Mouse (Mus musculus) testis, postnatal 10 days (tissue): ENCODE results near the gene Ptprt.

Experiments used
- DNase-seq: peaks from one replicate; pipeline ENCODE4 v3.0.0; 2021; ENCODE audit warnings: low spot score

Gene Ptprt

DNA sequence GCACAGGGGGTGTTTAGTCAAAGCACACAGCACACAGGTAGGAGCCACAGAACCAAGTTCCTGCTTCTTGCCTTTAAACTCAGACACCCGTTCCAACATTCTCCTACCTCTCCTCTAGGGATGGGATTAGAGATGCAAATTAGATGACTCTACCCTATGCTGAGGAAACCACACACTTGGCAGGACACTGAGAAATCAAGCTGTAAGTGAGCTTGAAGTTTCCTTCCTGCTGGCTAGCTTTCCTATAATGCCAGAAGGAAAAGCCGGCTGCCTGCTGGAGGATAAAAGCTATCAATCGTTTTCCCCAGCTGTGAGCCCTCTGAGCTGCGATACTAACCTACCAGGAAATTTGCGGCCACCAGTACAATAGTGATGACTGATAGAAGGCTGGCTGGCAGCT, 999.0 kb downstream of the Ptprt start:
- no peak for DNase-seq

DNA sequence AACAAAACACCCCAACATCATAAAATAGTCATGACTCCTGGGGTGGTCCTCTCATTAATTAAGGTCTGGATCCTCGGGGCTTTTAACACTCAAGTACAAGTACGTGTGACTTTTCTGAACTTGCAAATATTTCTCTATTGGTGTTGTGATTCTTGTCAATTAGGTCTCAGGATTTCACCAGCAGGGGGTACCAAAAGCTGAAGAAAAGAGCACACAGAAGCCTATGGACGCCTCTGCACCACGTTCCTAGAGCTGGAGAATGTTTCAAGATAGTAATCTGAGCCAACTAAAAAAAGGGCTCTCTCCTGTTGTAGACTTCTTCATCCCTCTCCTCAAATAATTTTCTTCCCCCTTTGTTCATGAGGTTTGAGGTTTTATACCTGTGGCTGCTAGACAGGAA, 1000.1 kb downstream of the Ptprt start:
- no peak for DNase-seq

DNA sequence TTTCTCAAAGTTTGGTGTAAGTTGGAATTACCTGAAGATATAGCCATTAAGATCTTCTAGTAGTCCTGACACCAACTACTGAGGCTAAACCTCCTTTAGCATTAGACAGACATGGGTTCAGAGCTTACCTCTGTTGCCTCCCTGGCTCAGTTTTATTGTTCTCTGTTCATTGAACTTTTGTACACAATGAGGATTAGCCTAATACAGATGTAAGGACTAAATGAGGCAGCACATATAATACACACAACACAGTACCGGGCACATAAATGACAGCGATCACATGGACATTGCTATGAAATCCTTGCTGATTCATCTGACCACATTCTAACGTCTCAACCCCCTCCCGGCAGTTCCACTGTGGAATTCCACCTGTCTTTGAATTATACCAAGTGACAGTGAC, 1003.9 kb downstream of the Ptprt start:
- DNase-seq: no peak

DNA sequence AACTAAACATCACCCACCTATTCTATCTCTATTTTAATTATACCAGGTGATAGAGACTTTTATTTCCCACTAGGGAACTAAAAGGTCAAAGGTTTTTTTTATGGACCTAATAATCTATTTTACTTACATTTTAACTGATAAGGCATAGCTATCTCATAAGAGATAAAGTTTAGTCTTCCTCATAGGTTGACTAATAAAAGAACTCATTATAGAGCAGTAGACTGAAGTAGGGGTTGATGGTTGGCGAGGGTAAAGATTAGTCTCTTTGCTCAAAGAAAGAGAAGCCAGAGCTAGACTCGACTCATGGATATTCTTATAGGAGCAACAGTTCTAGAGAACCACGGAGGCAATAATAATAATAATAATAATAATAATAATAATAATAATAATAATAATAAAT, 1004.3 kb downstream of the Ptprt start:
- no peak for DNase-seq

DNA sequence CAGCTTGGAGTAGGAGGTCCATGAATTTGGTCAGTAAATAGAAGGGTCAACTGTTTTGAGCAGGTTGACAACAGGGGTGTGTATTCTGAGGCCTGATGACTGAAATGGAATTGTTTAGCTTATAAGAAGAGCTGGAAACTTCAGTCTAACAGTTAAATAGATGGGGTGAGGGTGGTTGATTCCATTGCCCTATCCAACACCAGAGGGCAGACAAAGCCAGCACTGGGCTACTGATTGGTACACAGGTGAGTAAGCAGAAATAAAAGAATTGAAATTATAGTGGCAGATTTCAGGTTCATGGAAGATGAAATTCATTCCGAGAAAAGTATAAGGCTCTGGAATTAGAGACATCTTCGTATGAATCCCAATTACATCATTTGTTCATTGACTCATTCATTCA, 1020.1 kb downstream of the Ptprt start:
- DNase-seq: no peak

DNA sequence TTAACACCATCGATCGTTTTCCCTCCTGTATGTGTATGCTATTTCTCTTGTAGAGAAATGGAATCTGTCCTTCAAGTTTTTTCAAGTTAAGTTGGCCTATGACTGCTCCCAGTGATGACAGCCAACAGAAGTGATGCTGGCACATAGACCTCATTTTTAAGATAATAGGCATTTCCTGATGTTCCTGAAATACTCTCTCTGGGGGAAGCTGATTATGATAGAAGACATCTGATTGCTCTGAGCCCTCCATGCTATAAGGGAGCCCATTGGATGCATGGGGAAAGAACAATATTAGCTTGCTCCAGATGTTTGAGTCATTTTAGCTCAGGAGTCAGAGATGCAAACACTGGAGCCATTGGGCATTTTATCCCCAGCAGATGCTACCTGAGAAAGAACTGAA, 1026.9 kb downstream of the Ptprt start:
- no peak for DNase-seq

DNA sequence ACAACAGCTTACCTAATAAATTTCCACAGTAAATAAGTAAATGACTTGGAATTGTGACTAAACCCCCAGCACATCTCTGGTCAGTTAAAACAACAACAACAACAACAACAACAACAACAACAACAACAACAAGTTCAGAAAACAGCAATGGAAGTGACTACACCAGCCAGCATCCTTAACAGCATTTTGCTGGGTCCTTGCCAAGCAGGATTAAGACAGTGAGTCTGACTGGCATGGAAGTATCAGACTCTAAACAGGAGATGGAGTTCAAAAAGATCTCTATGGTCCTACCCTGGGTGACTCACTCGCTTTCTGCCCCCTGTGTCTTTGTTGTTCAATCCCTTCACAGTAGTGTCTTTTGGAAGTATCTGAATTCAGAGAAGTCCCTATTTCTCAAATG, 1035.1 kb downstream of the Ptprt start:
- no peak for DNase-seq

DNA sequence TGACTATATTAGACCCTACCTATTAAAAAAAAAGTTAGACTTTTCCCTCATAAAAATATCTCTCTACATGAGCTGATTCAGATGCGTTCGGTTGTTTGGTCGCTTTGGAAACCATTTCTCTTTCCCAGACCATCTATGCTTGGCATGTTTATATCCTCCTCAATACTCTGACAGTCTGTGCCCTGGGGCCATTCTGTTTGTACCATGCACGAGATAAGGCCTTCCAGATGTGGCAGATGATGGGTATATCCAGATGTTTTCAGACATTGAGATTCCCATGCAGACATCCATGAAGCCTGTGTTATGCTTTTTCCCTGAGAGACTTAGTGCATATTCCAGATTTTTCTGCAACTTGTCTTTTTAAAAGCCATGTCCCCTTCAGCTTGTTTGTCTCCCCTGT, 1052.5 kb downstream of the Ptprt start:
- DNase-seq: no peak

DNA sequence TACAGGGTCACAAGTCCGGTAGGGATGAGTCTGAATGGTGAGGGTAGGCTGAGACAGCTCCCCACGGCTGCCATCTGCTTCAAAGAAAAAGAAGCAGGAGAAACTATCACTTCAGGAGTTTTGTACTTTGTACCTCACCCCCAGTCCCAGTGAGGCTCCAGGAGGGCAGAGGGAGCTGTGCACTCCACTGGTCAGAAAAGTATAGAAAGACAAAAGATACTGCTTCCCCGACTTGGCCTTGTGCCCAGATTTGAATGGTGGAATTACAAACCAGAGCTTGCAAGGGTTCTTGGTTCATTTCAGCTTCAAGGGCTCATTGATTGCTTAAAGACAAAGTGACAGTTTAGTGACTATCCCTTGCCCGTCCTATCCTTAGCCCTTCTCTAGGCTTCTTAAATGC, 1053.6 kb downstream of the Ptprt start:
- no peak for DNase-seq

DNA sequence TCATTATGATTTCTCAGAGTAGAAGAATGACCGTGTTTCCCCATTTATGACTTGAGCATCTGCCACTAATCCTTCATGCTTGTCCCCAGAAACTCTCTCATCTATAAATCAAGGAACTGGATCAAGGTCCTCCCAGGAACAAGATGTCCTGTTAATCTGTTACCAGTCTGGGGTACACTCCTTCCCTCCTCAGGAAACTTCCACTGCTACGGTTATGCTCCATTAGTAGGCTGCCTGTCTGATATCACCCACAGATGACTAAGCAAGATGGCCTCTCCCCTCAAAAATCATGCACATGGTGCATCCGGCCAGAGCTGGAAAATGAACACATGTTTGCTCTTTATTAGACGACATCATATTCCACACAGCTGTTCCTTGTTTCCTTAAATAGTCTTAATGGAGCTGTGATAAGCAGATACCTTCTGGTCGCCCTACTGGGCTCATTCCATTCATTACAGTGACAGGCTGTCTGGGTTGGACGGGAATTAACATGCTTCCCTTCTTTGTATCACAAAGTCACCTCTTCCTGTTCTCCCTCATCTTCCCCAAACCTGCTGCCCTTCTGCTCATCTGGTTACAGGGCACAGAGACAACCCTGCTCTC, 1060.6 kb downstream of the Ptprt start:
- no peak for DNase-seq

DNA sequence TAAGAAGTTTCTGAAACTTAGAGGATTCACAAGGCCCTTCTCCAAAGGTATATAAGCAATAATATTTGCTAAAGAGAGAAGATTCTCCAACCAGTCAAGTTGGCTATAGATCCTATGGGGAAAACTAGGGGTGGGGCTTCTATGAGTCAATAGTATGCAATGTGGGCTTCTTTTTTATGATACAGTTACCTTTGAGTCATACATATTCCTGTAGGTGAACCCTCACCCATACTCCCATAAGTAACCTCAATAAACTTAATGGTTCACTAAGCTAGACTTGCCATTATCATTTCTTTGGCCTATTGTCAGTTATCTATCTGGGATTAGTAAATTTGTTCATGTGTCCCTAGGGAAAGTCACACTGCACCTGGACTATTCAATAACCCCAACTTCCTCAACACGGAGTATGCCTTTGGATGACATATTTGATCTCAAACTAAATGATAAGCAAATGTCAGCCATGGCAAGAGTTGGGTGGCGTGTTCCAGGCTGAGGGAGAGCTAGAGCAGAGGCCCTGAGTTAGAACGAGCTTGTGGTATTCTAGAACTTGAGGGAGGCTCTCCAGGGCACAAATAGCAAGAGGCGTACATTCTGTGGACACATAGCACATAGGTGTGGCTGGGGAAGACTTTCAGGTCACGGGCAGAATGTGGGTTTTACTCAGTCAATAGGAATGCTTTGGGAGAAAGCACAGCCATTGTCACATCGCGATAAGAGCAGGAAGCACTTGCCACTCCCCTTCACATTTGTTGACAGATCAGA, 1067.4 kb downstream of the Ptprt start:
- DNase-seq: no peak

DNA sequence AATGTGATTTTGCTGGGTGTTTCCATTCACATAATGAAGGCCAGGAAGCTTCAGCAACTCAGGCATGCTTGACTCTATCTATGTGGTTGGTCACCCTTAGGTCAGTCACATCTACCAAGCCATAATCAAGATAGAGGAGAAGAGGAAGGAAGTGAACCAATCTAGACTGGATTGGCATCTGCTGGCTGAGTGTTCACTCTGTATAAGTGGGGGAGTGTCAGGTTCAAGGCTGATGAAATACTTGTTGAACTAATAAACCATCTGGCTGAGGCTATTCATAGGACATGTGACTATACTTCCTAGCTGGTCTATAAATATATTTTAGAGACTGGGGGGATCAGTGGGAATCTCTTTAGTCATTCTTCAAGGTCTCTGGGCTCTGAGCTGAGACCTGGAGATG, 1086.5 kb downstream of the Ptprt start:
- DNase-seq: no peak

DNA sequence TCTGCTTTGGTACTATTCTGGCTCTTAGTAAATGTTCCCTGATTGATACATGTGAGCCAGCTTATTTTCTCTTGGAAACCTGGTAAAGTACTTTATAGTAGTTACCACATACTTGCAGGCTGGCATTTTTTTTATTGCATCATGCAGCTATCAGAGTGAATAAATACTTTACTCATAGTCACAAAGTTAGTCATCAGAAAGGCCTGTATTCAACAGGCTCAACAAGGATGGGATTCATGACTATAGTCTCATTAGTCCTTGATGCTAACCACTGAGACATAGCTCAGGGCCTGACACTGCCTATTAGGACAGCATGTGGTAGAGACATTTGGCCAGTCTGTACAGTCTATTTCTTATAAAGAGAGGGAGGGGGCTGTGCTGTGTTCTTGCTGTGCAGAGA, 1088.7 kb downstream of the Ptprt start:
- no peak for DNase-seq

DNA sequence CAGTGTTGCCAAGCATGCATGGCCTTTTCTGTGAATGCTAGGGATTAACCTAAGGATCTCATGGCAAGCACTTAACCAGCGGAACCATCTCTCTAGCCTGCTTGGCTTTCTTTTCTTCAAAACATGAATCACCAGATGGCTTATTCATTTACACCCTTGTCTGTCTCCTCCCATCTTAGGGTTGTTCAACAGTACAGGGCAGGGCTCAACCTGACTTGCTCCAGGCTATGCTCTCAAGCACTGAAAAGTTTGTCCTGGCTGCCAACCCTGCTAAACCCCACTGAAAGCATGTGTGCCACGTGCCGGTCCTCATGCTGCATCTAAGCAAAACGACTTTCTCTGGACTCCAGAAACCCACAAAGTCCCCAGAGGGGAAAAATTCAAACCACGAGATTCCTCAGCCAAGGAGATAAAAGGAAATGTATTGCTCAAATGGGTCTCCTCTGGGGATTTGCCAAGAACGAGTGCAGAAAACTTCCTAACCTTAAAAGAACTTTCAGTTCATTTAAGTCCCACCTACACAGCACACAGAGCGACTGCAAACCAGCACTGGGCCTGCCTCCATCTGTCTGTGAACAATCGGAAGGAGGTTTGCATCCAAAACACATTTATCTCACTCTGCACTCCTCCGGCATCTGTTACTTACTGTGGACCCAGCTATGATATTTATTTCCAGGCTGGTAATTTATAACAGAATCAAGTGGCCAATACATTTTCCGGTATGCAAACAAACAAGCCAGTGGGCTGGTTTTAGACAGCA, 1090.5 kb downstream of the Ptprt start:
- no peak for DNase-seq

DNA sequence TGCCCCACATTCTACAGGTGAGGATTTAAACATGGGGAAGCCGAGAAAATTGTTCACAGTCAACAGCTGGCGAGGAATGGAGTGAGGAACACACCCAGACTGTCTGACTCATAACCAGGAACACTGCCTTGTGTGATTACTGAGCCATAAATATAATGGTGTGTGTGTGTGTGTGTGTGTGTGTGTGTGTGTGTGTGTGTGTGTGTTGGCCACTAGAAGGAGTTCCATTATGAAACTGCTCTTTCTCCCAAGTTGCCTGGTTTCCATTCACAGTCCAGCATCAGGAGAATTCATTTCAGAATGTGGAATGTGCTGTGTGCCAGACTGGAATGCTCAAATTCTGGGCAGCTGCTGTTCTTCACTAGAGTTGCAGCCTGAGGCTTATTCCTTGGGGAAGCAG, 1099.4 kb downstream of the Ptprt start:
- no peak for DNase-seq

DNA sequence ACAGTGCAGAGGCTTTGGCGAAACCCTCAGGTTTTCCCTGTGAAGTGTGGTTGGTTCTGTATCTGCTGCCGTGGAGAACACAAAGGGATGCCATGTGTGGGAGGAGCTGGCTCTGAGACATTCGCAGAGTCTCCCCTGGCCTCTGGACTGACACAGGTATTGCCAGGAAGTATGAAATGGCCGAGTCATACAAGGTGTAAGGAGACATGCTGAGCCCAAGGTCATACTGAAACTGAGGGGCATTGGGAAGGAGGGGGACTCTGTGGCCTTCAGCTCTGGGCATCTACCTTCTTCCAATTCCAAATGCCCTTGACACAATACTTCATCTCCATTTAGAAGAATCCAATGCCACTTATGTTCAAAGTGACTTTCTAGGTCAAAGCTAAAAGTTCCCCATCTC, 1103.1 kb downstream of the Ptprt start:
- no peak for DNase-seq

DNA sequence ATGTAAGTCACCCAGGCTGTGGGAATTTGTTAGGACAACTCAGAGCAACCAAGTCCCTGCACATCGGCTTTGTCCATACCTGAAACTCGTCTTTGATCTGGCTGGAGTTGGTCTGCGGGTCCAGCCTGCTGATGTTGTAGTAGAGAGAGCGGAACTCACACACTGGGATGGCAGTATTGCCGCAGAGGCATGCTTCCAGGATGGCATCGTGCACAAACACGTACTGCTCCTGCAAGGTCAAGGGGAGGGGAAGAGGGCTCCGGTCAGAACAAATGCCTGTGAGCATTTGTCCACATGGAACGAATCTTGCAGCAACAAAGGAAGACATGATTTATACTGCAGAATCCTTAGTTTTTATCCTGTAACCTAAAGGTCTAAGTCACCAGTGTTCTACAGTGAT, 1107.3 kb downstream of the Ptprt start:
- no peak for DNase-seq

DNA sequence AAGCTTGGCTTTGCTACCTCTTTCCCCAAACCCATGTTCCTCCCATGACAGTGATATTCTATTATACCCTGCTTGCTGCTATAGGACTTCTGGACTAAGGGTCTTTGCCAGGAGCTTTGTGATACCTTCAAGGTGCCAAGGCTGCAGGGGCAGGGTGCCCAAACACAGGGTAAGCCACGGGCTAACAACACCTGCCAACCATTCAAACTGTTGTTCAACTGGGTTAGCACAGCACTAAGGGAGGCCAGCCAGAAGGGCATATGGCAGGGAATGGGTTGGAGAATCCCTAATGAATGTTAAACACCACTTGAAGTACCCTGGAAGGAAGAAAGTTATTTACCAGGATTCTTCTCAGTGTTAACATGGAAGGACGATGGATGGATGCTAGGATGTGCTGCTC, 1108.9 kb downstream of the Ptprt start:
- no peak for DNase-seq

DNA sequence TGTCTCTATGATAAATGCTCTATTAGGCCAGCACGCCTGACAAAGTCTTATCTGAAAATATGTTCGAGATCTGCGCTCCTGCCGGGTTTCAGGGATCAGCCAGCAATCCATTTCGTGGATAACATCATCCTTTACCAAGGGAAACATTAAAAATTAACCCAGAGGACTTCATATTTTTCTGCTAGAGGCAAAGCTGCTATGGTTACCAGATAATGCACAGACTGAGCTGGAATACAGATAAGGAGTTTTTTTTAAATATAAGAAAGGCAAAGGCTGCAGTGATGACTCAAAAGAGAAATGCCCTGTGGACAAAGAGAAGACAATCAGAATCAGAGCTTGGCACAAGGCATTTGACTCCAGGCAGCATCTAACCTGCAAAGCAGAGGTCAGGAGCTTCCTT, 1111.4 kb downstream of the Ptprt start:
- DNase-seq: no peak

DNA sequence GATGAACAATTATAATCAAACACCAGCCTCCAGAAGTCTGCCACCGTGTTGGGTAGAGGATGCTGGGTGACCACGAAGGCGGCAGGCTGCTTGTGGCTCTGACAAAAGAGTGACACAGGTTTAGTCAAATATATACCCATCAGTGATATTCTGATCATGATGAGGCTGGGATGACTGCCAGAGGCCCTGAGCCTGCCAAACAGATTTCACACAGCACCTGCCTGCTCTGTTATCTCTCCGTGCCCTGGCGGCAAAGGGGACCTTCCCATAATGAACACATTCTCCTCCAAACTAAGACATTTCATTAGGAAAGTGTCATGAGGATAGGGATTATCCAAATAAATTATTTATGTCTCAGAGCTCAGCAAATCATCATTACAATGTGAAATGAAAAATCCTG, 1113.6 kb downstream of the Ptprt start:
- no peak for DNase-seq

DNA sequence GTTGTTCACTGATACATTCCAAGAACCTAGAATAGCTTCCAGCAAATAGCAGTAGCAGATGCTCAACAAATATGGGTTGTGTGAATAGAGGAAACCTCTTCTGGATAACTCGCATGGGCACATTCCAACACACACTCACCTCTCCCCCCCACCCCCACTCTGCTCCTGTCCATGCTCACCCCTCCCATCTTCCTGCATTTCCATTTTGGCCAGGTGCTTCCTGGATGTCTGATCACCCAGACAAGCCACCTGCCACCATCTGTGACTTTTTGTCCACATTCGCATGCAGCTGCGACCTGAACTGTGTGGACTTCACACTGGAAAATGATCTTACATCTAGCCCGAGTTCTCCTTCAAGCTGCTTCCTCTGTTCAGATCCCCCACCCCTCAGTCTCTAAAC, 1115.5 kb downstream of the Ptprt start:
- no peak for DNase-seq

DNA sequence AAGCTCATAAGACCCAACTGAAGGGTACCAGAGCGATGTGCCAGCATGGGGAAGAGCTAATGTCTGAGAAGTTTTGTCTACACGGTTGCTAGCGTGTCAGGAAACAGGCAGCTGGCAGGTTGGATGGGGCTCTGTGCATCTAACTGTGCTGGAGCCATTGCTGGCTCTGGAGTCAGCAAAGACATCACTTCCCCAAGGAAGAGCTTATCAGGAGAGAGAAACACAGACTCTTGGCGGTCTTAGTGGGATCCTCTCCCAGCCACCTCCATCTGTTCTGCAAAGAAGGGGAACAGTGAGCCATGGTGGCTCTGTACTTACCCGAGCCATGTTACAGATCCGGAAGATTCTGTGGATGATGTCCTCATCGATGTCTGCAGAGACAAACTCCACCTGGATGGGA, 1126.8 kb downstream of the Ptprt start:
- DNase-seq: no peak

DNA sequence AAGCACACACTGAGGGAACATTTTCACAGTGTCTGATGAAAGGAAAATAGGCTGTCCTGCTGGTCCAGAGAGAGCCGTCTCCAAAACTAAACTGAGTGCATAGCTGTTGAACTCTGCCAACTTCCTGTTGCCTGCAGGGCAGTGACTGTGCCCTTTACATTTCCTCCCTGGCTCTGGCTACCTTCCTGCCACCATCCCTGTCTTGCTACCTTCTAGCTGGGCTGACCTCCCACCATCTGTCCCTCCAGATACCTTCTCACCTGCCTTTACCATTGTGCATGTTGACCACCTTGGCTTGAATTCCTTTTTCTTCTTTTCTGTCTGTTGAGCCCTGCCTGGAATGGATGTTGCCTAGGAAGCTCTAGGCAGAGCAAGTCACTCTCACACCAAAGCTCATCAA, 1133.8 kb downstream of the Ptprt start:
- DNase-seq: no peak

DNA sequence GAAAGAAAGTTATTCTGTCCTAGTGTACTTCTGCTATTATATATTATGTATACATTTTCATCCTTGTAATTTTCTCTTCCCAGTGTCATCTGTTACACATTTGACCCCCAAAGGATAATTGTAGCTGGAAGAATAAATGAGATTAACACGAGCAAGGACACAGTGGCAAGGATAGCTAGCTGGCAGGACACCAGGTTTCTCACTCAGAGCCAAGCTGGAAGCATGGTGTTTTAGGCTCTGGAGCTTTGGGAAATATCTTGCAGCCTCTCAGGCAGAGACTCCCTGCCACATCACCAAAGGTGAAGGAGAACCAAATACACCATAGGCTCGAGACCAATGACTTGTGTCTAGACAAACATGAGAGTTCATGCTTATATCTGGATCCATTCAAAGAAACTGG, 1141.3 kb downstream of the Ptprt start:
- DNase-seq: no peak
